ENCODE assay signal across 7 mouse cellular contexts in the genomic region with DNA sequence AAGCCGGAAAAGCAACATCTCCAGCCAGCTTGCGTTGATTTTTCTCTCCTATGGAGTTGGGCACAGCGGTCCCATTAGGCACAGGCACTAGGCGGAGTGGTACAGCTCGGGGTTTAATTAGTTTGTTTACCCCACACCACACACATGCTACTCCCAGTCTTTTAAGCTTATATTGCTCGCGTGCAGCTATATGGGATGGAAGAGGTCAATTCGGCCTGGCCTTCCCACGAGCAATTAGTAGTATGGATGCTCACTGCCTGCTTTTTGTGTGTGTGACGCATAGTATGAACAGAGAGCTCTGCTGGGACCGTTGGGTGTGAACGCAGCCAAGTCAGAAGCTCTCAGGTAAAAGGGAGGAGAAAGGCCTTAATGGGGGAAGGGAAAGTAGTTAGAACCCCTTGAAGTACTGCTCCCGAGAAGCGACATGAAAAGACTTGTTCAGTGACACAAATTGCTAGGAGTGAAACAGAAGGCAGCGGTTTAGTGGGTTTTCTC. TPM values are rescaled to one million over a fixed set of nuclear protein-coding genes. Genes with fewer than 3 reads are reported as not detected.
DNase-seq lines count a peak whose midpoint lies in the region; ATAC-seq and TF ChIP-seq lines count a peak whose summit lies in the region.

No protein-coding gene starts in this region.

- peak overlapping the region; percentile 38 for H3K4me2 ChIP-seq in lung, postnatal 0 days (replicated peaks; ENCODE audit: low read depth, low read length)
- H3K4me2 ChIP-seq in hindbrain, embryonic 12.5 days (replicated peaks), result peak overlapping the region; percentile 75
- H3K4me2 ChIP-seq in midbrain, embryonic 15.5 days, result peak overlapping the region; percentile 68

- TF ChIP-seq EP300 in lung, postnatal 0 days (IDR thresholded peaks at IDR 0.05), result no peak

- H3K4me3 ChIP-seq in lung, postnatal 0 days (ENCODE audit: low read depth, low read length), result 0 out of 2 replicates have a peak overlapping the region, but pooled peaks have one; percentile 1
- peak overlapping the region; percentile 54 for H3K4me3 ChIP-seq in hindbrain, embryonic 12.5 days
- H3K4me3 ChIP-seq in midbrain, embryonic 15.5 days, result peak overlapping the region; percentile 49

- DNase-seq in lung, postnatal 0 days (ENCODE audit: low spot score), result no peak
- DNase-seq in lung, postnatal 36 days, result no peak
- peak; percentile 23 to 58 for DNase-seq in cerebellum, postnatal 36 days
- DNase-seq in gastrocnemius, postnatal 4 days (ENCODE audit: low spot score in 2 of 2), result no peak

- no peak overlapping the region for H3K9ac ChIP-seq in lung, postnatal 0 days (replicated peaks; ENCODE audit: low read depth)
- H3K9ac ChIP-seq in hindbrain, embryonic 12.5 days, result peak overlapping the region; percentile 69
- H3K9ac ChIP-seq in midbrain, embryonic 15.5 days, result peak overlapping the region; percentile 70

- no peaks in the 10 kb centered on the region for H3K27me3 ChIP-seq in lung, postnatal 0 days (replicated peaks; ENCODE audit: insufficient read depth, low read length)
- no peaks in the 10 kb centered on the region for H3K27me3 ChIP-seq in hindbrain, embryonic 12.5 days
- no peaks in the 10 kb centered on the region for H3K27me3 ChIP-seq in midbrain, embryonic 15.5 days (replicated peaks)

- no peaks in the 10 kb centered on the region for H3K36me3 ChIP-seq in lung, postnatal 0 days (ENCODE audit: insufficient read depth, low read length)
- no peaks in the 10 kb centered on the region for H3K36me3 ChIP-seq in hindbrain, embryonic 12.5 days
- H3K36me3 ChIP-seq in midbrain, embryonic 15.5 days (replicated peaks), result no peaks in the 10 kb centered on the region

- no peak overlapping the region for H3K27ac ChIP-seq in lung, postnatal 0 days (ENCODE audit: low read length)
- peak overlapping the region; percentile 87 for H3K27ac ChIP-seq in hindbrain, embryonic 12.5 days
- peak overlapping the region; percentile 92 for H3K27ac ChIP-seq in midbrain, embryonic 15.5 days

- ATAC-seq in lung, postnatal 0 days, result peak; percentile 11; the same call in 1 of the 2 replicates
- ATAC-seq in hindbrain, embryonic 12.5 days (ENCODE audit: low FRiP score), result peak; percentile 30
- ATAC-seq in midbrain, embryonic 15.5 days (replicated peaks), result peak; percentile 38
- ATAC-seq in erythroblast, adult 5-6 weeks (replicated peaks; ENCODE audit: low FRiP score, poor library complexity, severe bottlenecking), result no peak

- H3K9me3 ChIP-seq in lung, postnatal 0 days (ENCODE audit: low read length), result no peaks in the 10 kb centered on the region
- no peaks in the 10 kb centered on the region for H3K9me3 ChIP-seq in hindbrain, embryonic 12.5 days (replicated peaks)
- H3K9me3 ChIP-seq in midbrain, embryonic 15.5 days, result no peaks in the 10 kb centered on the region

- 46% methylated on average over 15 of the region's 15 CpGs for WGBS in lung, postnatal 0 days
- 17% methylated on average over 15 of the region's 15 CpGs for WGBS in hindbrain, embryonic 12.5 days
- WGBS in midbrain, embryonic 15.5 days, result 6% methylated on average over 15 of the region's 15 CpGs

- H3K4me1 ChIP-seq in lung, postnatal 0 days (ENCODE audit: insufficient read depth, low read depth, low read length), result no peaks in the 10 kb centered on the region
- H3K4me1 ChIP-seq in hindbrain, embryonic 12.5 days, result peaks cover 45% of the 10 kb centered on the region
- H3K4me1 ChIP-seq in midbrain, embryonic 15.5 days, result peaks cover 51% of the 10 kb centered on the region

- no peak for TF ChIP-seq CTCF in lung, postnatal 0 days (IDR thresholded peaks at IDR 0.05)

RNA-seq across cellular contexts. Expression of gene Akap6, which starts 1.6 kb away (rescaled TPM):
- polyA plus RNA-seq in lung, postnatal 0 days (2015; fragmentation: Nextera tagmentation; extraction: Ambion mirVana), result 0.12 and 0.31 TPM in 2 replicates
- polyA plus RNA-seq in hindbrain, embryonic 12.5 days (2016; fragmentation: Nextera tagmentation; extraction: Ambion mirVana), result 33.1 and 34.2 TPM in 2 replicates
- 25.8 and 29.1 TPM in 2 replicates for polyA plus RNA-seq in midbrain, embryonic 15.5 days (2015; fragmentation: Nextera tagmentation; extraction: Ambion mirVana)
- total RNA-seq in gastrocnemius, postnatal 4 days (2021), result 10 to 100 TPM; 58.8 to 60.4 TPM
- total RNA-seq in erythroblast, adult 5-6 weeks (2015; ENCODE audit: low replicate concordance), result under 0.01 TPM in 1 of 2 replicates, not detected in the other
- 0.14 TPM in 1 of 2 replicates, not detected in the other for total RNA-seq in erythroblast, adult 5-6 weeks (2017; ENCODE audit: low replicate concordance)

Comparison
In these comparisons a context has a peak if more than half of its experiments do, and no peak if none do; other contexts are left out.
1. DNase-seq: peak in cerebellum, postnatal 36 days (2 of 2); none in lung, postnatal 0 days (single experiment), lung, postnatal 36 days (single experiment) and gastrocnemius, postnatal 4 days (0 of 2).
2. H3K4me3 ChIP-seq: peak in every context shown above with its lines; median percentile 54 in hindbrain, embryonic 12.5 days; 49 in midbrain, embryonic 15.5 days; 1 in lung, postnatal 0 days.
3. RNA of gene Akap6, which starts 1.6 kb away (polyA plus RNA-seq): 33.1 to 34.2 TPM in hindbrain, embryonic 12.5 days and 25.8 to 29.1 TPM in midbrain, embryonic 15.5 days; 0.12 to 0.31 TPM in lung, postnatal 0 days; every median in the first group is over 10 times any median in the second.
4. Peak in every context shown above with its lines, with median percentiles within 50 percentile points of each other: H3K4me2 ChIP-seq.